Mouse (Mus musculus) thymus, postnatal 10 days (tissue): ENCODE measurements around the gene Pcbp4.
A peak's percentile ranks its signal among the peaks of the same experiment; 100 is the strongest.

ENCODE experiments used
- DNase-seq, 2 experiments: peaks; one replicate each; pipeline ENCODE4 v3.0.0; 2021; ENCODE audit warnings: low spot score in 2 of 2

The Pcbp4 gene

GRCm38 (mm10) chr9:106453271-106454070, at the start of gene Pcbp4:
TSS of gene Pcbp4 (plus strand) at chr9:106453291.
- no peak for DNase-seq

DNA sequence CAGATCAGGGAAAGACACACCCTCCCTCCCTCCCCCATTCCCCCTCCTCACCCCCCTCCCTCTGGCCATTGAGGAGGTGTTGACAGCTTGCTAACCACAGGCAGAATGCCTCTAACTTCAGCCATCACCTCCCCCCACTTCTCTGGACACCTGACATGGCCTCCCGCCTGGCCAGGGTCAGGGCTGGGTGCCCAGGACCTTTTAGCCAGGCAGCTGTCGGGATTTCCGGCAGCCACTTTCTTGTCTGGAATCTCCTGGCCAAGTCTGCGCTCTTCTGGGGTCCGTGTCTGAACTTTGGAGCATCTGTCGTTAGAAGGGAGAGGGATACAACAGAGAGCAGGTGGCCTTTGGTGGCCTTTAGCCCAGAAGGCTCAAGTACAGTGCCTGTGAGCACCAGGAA, 47.8 kb upstream of the Pcbp4 start:
- no peak for DNase-seq

- DNase-seq: no peak
Measured at GRCm38 (mm10) chr9:106406443-106407078, 46.5 kb upstream of the Pcbp4 start.

GRCm38 (mm10) chr9:106409096-106409495, 44.0 kb upstream of the Pcbp4 start:
- DNase-seq: no peak

- DNase-seq: no peak
Measured at GRCm38 (mm10) chr9:106410086-106410650, 42.9 kb upstream of the Pcbp4 start.

DNA sequence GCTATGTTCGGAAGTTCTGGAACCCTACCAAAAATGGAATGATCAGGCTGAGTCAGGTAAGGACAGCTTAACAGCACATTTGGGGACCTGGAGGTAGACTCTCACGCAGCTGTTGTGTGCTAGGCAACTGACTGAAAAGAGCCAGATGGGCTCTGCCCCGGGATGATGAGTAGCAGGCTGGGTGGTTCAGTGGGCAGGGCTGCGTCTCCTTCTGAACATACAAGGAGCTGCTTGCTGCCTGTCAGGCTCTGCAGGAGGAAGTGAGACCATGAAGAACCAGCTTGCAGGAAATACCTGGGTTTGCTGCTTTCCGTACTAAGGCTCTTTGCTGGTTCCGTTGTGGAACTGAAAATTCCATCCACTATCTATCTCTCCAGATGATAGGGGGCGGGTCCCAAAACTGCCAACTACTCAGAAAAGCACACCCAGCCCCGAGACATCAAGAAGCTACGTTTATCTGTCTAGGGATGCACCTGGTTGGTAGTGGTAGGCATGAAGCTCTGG, 41.9 kb upstream of the Pcbp4 start:
- no peak for DNase-seq

- no peak for DNase-seq
Measured at GRCm38 (mm10) chr9:106411729-106412128, 41.4 kb upstream of the Pcbp4 start.

DNA sequence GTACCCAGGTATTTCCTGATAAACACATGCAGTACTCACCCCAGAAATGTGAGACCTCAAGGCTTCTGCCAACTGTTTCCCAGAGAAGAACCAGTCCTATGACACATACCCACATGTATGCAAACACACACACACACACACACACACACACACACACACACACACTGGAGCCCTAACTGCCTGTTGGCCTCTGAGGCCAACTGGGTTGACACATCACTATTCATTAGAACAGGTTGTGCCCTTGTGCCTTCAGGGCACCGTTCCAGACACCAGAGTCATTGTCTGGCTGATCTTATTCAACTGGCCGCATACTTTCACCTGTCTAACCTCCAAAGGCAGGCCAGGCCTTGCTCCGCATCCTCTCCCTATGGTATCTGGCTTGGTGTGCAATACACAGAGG, 40.9 kb upstream of the Pcbp4 start:
- no peak for DNase-seq

DNA sequence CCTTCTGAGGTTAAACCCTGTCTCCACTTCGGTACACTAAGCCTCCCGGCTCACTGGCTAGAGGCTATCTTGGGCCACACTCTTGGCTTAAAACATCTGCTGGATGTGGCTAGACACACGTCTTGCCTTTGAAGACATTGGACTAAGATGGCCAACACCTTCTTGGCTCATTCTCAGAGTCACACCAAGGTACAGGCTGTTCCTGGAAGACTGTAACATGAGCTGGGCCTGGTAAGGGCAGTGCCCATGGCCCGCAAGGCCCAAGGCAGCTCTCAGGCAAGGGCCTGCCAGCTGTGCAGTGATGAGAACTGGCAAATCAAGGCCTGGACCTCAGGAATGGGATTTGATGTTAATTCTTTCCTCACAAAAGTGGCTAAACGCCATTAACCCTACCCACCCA, 39.5 kb upstream of the Pcbp4 start:
- DNase-seq: no peak

DNA sequence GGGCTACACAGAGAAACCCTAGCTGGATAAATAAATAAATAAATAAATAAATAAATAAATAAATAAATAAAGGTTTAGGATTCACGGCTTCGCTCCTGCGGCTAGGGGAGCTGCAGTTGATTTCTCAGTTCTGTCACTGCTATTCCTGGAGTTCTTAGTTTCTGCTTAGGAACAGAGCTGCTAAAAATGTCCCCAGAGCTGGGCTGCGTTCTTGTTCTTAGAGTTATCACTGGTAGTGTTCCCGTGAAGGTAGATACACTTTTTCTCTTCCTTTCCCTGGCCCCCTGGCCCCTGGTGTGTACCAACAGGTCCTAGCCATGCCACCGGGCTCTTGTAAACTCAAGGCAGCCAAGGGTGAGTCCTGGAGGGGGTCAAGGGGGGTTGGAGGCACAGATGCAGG, 36.3 kb upstream of the Pcbp4 start:
- DNase-seq: no peak

- peak; percentile 7 to 38 for DNase-seq
Measured at GRCm38 (mm10) chr9:106417841-106418625, 35.1 kb upstream of the Pcbp4 start.

DNA sequence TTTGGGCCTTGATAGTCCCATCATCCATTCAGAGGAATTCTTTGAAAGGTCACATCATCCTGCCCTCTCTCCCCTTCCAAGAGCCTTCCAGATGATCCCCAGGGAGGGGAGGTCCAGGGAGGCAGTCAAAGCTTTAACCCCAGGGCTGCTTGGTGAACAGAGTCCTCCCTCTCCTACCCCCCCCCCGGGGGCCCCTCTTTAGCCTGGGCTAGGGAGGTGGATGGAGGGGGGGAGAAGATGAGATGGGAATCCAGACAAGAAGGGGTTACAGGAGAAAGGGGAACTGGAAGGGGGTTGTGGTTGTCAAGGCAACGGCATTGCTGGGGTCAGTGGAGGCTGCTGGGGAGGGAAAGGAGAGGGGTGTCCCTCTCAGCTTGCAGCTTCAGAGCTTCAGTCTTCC, 32.5 kb upstream of the Pcbp4 start:
- no peak for DNase-seq

GRCm38 (mm10) chr9:106421033-106421864, 31.8 kb upstream of the Pcbp4 start:
- no peak for DNase-seq

GRCm38 (mm10) chr9:106421865-106422160, 31.3 kb upstream of the Pcbp4 start:
- peak; percentile 66 to 87 for DNase-seq

GRCm38 (mm10) chr9:106428719-106429220, 24.3 kb upstream of the Pcbp4 start:
- no peak for DNase-seq

DNA sequence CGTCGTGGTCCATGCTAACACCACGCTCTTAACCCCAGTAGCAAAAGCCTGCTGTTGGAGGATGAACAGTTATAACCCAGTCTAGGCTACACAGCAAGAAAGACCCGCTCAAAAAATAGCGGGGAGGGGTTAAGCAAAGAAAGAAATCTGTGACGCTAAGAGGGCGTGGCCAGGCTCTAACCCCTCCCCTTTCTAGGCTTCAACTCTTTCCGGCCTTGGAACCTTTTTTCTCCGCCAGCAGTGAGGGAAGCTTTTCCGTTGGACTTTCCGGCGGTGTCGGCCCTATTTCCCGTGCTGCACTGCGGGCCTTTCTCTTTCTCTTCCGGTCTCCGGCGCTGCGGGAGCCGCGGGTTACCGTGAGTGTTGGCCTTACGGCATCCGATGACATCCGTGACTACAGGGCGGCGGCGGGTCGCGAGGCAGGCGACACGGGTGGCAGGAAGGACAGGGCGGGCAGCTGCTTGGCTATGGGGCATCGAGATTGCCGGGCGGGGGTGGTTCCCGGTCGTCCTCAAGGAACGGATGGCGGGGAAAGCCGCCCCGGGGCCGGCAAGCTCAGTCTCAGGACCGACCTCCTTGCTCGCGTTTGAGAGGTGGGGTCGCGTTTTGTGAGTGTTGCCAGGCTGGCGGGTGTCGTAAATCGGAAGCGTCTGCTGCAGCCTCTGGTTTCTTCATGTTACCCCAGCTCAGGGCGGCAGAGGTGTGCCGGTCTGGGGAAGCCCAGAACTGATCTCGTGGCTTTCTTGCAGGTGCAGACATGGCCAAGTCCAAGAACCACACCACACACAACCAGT, 23.7 kb upstream of the Pcbp4 start, which contains the start of gene Rpl29:
TSS of gene Rpl29 (plus strand) at position 234 of the 794 bp plus-strand sequence.
- peak; percentile 91 to 95 for DNase-seq

DNA sequence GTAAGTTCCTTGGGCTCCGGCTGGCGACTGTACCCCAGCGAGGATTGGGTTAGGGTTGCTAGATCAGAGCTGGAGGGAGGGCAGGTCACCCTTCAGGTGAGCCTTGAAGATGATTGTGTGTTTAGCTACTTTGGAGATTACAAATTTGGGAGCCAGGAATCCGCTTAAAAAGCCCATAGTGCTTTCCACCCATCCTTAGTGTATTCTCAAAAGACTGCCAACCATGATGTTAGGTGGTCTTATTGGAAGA, 23.2 kb upstream of the Pcbp4 start:
- DNase-seq: no peak

DNA sequence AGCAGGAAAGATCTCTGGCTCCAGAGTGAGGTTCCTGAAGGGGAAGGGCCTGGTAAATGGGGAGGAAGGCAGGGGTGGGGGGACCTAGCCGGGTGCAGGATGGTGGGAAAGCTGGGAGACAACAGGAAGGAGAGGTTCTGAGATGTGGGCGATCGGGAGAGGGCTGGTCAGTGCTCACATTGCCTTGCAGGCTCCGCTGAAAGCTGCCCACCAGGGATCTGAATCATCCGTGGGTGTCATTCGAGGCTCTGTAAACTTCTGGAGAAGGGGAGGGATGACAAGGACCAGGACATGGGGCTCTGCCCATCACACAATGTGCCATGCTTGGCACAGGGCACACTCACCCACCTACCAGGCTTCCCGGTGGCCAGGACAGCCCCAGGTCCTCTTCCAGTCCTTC, 19.7 kb upstream of the Pcbp4 start:
- no peak for DNase-seq

- no peak for DNase-seq
Measured at GRCm38 (mm10) chr9:106436566-106436965, 16.5 kb upstream of the Pcbp4 start.

DNA sequence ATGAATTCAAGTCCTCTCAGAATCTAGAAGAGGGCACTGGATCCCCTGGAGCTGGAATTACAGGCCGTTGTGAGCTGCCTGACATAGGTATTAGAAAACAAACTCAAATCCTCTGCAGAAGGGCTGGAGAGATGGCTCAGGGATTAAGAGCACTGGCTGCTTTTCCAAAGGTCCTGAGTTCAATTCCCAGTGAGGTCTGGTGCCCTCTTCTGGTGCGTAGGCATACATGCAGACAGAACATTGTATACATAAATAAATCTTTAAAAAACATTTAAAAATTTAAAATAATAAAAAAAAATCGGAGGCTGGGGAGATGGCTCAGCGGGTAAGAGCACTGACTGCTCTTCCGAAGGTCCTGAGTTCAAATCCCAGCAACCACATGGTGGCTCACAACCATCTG, 10.4 kb upstream of the Pcbp4 start:
- DNase-seq: no peak

DNA sequence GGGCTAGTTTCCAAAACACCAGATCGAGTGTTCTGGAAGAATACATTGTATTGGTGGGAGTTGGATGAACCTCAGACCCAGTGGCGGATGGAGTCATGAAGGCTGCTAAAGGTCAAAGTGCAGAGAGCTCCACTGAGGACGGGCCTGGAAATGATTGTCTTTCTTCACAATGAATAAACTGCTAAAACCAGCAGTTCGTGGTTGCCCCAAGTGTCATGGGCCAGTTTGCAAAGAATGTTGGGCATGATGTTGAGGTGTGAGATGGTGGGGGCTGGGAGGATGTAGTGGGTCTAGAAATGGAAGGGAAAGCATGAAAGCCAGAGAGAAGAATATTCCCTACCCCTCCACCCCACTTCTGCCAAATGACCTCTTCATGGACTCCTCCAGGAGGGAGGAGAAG, 8.3 kb upstream of the Pcbp4 start:
- no peak for DNase-seq
